Mouse (Mus musculus): ENCODE measurements around the gene Pnpo.

Gene Pnpo

DNA sequence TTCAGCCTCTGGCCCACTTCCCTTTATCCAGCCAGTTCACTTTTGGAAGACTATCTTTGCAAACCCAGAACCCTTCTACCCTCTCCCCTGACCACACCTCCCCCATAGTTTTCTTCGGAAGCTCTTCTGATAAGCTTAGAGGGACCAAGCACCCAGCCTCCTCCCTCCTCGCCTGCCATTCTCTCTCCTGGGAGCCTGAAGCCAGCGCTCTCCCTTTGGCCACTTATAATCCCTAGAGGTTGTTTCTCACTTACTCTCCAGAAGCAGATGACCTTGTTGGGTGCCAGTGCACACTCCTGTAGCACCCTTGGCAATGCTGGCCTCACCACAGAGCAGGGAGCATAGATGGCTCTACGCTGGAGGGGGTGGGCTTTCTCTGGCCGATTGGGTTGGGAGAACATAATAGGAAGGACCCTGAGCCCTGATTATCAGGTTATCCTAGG, 25.5 kb upstream of the Pnpo start:
- no peak for DNase-seq

DNA sequence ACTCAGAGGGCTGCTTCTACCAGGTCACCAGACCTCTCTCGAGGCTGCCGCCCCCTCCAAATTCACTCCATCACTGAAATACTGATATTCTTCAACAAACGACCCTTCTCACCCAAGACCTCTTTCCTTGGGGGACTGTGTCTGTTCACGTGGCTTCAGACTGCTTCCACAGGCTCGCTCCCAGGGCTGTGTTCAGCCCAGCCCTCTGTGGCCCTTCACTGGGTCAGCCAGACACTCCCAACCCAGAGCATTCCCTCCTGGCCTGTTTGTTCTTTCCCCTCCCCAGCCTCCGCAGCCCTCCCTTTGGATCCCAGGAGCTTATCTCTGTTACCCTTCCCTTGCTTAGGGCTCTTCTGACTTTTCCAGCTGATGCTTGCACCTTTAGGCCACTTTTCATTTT, 24.7 kb upstream of the Pnpo start:
- DNase-seq: no peak

DNA sequence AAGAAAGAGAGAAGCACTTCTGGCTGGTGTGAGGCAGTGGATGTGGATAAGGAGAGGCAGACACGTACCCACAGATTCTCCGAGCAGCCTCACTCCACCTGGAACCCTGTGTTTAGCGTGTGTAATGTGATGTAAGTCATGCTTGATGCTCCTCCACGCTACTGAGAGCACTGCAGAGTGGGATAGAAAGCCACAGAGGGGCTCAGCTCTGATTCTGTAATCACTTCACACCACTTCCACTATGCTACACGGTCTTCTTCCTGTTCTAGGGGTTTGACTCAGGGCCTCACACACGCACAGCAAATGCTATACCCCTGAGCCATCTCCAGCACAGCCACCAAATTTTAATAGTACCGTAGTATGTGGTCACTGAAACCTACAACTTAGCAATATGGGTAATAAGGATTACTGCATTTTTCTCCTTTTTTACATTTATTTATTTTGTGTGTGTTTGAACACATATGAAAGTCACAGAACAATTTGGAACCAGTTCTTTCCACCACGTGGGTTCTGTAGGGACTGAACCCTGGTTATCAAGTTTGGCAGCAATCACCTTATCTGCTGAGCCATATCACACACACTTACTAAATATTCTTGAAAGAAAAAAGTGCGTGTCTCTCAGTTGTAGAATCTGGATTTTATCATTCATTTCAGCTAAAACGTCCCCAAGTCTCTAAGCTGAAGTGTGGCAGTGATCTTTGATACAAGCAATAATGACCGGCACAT, 23.9 kb upstream of the Pnpo start:
- DNase-seq: peak in 1 of 2 experiments; percentile 22

DNA sequence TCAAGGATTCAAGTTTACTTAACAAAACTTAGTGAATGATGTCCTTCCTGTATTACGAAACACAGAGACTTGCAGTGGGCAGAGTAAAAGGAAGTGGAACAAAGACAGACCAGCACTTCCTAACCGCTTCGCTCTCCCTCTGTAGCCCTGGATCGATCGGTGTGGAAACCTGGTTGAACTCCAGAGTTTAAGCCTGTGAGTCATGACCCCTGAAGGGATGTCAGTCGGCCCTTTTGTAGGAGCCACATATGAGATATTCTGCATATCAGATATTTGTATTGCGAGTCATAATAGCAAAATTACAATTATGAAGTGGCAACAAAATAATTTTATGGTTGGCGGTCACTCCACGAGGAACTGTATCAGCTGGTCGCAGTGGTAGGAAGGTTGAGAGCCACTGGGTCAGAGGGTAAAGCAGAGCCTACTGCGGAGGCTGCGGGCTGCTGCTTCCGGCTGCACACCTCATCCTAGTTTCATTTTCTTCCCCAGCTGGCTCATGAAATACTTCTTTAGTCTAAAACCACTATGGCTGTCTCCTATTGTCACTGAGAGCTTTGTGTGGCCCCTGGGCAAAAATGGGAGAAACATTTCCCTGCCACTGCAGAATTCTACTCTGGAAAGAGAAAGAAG, 23.2 kb upstream of the Pnpo start:
- peak; percentile 56 to 64 for DNase-seq

DNA sequence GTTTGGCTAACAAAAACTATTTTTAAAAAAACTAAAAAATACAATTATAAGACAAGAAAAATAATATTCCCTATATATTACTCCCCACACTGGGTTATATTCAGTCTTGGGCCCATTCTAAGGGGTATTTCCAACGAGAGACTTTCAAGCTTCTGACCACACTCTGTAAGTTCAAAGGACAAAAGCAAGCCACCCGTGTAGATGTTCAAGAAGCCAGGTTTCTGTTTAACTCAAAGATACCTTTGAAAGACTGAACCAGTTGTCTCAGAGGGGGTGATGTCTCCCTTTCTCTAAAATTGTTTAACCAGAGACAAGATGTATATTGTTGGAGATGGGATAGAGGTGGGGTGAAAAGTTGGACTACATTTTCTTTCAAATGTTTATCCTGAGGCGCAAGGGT, 22.4 kb upstream of the Pnpo start:
- DNase-seq: no peak

DNA sequence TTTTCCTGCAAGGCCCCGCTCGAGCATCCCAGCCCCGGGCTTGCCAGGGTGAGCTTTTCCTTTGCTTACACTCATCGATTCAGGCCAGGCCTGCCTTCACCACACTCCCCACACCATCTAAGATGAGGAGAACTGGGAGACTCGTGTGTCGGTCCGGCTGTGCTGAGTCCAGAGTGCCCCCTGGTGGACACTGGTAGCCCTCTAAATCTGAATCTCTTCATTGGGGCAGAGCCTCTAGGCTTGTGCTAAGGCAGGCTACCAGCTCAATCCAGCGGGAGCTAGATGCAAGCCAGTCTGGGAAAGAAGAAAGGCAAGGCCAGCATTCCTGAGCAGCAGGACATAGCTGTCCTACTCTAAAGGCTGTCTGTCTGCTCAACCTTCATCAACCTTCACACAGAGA, 19.8 kb upstream of the Pnpo start:
- peak; percentile 82 to 85 for DNase-seq

DNA sequence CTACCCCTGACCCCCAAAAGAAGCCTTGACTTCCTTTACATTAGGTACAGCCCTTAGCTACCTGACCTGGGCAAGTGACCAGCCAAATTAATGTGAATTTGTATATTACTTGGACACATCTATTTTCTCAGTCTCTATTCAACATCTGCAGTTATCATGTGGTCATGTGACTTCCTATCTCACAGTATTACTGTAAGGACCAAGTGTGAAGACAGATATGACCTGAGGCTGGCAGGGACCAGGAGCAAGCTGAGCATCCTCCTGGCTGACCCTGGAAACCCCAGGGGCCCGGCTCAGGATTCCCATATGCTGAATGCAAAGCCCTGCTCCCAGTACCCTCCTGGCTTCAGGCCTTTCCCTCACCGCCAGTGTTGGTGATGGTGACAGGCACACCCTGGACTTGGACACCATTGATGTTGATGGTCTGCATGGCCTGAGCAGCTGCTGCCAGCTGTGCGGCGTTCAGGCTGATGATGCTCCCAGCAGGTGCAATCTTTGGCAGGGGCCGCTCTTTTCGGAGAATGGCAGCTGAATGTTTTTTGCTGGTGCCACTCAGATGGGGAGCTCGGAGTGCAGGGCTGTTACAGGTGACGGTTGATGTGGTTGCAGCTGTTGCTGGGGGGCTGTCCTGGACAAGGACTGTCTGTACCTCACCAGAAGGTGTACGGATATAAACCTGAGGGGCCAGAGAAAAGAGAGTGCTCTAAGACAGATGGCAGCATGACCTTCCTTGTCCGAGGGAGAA, 13.4 kb upstream of the Pnpo start:
- peak; percentile 57 to 77 for DNase-seq

DNA sequence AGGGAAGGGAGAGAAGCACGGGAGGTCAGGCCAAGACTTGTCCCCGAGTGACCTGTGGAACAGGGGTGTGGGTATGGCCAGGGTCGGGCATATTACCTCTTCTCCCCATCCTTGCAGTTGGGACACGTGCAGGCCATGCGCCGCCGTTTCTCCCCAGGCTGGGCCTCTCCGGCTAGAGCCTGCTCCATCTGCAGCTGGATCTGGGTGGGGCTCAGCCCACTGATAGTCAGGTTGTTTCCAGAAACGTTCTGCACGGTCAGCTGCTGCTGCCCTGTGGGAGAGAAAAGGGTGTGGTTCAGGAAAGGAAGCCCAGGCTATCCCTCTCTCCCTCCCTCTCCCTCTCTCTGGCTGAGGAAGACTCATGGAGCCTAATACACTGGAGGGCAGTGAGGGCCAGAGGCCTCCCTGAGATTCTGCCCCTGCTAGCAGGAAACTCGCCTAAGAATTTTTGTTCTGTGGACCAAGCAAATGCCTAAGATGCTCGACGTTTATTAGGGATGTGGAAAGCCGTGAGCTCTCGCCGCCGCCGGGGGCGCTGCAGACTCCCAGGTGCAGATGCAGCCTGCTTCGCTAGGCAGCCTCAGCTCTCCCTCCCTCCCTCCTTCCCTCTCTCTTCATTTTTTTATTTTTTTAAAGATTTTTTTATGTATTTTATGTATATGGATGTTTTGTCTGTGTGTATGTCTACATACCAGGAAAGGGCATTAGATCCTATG, 12.4 kb upstream of the Pnpo start:
- peak in 1 of 2 experiments; percentile 47 for DNase-seq

DNA sequence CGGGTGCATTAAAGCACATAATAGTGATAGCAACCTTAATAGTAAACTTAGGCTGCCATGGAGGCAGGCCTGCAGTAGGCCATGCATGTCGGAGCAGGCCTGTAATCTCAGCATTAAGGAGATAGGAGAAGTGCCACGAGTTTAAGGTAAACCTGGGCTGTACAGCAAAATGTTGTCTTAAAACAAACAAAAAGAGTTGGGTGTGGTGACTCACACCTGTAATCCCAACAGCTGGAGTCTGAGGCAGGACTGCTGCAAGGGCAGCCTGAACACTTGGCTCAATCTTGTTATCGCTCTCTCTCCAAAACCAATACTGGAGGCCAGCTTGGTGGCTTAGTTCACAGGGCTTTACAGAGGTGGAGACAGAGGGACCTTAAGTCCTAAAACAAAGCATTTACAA, 11.3 kb upstream of the Pnpo start:
- DNase-seq: no peak

DNA sequence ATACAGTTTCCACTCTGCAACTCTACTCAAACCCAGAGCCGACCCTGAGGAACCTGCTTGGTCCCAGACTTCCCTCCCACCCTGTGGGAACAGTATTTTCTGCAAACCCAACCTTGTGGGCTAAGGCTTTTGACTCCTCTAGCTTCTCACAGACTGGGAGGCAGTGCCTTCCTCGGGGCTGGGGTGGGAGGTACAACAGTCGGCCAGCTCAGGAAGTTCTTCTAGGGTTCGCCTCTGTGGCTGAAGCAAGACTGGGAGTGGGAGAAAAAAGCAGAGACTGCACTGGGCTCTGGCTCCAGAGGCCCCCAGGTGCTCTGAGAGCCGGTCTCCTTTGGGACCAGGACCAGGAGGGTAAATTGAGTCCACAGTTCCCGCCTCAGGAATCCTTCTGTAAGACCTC, 9.1 kb upstream of the Pnpo start:
- DNase-seq: peak; percentile 38 to 55

DNA sequence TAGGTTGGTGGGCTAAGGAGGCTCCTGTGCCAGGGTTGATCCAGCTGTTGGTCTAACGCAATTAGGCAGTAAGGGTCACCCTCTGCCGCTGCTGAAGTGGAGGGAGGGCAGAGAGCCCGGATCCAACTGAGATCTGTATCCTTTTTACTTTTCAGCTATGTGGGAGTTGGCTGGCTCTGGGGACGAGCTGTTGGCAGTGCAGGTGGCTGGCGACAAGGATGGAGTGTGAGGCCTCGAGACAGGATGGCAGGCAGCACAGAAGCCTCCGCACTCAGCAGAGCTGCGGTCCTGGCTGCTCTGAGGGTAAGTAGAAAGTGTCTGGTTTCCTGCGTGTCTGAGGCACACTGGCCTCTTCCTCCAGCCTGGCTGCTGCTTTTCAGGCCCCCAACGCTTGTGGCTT, 8.6 kb upstream of the Pnpo start:
- peak; percentile 35 to 59 for DNase-seq

DNA sequence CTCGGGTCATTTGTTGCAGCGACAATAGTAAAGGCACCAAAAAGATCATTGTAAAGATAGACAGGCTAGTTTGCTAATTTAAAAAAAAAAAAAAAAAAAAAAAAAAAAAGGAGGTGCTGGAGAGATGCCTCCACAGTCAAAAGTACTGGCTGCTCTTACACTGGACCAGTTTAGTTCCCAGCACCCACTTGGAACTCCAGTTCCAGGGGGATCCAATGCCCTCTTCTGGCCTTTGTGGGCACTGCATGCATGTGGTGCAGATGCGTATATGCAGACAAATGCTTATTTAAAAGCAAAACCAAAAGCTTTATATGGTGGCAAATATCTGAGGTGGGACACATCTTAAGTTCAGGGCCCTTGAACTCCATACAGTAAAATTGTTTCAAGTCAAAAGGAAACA, 7.0 kb upstream of the Pnpo start:
- peak in 1 of 2 experiments; percentile 35 for DNase-seq

DNA sequence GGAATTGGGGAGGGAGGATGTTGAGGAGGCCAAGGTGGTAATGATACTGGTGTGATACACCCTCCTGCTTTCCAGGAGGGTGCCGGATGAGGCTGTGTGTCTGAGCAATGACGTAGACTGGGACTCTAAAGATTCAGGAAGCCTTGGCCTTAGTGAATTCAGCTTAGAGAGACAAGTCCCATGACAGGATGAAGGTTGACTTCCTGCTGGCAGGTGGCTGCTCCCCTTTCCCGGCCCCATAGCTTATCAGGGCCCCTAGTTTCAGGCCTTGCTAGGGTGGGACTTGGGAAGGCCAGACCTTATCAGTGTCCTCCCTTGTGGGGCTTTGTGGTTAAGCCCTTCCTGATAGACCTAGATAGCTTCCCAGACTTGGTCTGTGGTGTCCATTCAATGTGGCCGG, 4.1 kb upstream of the Pnpo start:
- peak in 1 of 2 experiments; percentile 33 for DNase-seq

DNA sequence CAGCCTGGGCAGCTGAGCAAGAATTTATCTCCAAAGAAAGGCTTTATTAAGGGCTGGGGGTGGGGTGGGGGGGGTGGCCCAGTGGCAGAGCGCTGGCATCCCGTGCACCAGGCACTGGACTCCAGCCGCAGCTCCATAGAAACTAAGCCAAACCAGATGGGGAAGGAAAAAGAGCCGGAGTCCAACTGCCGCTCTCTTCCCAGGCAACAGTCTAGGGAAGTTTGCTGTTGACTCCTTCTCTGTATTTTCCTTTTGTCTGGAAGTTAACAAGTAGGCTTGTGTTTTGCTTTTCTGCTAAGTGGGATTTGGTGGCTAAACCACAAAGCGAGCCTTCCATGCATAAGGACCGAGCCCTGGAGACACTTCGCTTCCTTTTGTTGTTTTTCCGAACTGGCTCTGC, 2.7 kb upstream of the Pnpo start:
- DNase-seq: no peak

DNA sequence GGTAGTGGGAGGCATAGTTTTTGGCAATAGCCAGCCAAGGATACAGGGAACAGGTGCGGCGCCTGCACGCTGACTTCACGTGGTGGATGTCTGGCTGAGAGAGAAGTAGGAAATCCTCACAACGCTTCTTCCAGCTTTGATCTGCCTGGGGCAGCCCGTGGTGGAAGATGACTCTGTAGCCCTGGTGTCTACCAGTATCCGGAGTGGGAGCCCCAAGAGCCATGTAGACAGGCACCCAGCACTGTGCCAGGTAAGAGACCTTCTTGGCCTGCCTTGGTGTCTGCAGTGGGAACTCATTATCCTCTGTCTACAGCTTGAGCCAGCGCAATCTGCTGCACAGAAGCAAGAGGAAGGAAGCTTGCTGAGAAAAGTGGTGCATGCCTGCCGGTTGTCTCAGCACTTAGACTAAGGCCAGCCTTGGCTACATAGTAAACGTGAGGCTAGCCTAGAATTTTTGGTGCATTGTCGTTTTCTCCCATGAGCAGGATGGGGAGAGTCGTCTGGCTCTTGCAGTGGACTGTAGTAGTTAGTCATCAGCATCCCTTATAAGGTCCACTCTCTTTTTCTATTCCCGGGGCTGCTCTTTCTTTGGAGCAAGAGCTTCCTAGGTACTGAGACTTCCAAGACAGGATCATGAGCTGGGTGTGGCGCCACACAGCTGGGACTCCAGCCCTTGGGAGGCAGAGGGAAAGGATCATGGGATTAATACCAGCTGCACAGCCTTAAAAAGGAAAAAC, 1.2 kb upstream of the Pnpo start:
- peak in 1 of 2 experiments; percentile 34 for DNase-seq

DNA sequence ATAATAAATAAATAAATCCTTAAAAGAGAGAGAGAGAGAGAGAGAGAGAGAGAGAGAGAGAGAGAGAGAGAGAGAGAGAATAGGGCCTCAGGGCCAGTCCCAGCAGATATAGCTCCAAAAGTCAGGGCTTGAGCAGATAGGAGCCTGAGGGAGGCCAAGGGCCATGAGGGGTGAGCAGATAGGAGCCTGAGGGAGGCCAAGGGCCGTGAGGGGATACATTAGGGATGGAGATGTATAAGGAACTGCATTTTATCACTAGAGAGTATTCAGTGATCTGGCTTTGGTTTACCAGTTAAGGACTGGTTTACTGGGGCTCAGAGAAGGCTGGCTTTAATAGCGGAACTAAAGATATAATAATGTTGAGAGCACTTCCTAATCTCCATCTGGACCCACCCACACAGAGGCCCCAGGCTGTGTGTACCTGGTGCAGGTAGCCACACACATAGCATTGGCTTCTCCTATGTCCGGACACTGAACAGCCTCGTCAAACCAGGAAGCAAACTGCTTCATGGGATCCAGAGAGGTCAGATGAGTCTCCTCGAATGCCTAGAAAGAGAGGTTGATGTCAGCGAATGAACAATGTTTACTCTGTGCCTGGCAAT, 1.7 kb downstream of the Pnpo start:
- no peak for DNase-seq

DNA sequence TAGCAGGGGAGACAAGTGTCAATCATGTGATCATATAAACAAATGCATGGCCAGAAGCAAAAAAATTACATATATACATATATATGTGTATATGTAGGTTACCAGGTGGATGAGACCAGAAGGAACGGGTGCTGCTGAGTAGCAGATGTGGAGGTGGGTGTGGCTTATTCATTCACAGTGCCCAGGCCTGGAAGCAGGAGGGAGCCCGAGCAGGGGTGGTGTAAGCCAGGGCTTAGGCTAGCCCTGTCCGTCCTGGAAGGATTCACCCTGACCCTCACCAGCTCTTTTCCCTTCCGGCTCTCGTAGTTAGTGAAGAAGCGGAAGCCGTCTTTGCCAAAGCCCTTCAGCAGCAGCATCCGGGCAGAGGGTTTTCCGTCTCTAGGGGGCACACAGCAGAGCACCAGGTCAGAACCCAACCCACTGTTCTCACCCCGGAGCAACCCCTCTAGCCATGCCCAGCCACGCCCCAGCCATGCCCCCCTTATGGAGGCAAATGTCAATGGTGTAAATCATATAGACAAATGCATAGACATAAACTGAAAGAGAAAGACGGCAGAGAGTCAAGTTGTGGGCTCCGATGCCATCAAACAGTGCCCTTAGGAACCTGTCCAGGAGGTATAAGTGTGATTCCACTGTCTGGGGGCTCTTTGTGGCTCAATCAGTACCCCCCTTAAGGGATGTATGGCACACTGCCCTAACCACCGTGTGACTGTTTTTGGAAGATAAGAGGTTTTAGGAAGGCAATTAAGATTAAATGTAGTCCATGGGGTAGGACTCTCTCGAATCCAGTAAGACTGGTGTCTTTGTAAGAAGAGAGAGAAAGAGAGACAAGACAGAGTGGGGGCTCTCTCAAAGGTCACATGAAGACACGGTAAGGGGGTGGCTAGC, 3.0 kb downstream of the Pnpo start:
- DNase-seq: peak in 1 of 2 experiments; percentile 33

DNA sequence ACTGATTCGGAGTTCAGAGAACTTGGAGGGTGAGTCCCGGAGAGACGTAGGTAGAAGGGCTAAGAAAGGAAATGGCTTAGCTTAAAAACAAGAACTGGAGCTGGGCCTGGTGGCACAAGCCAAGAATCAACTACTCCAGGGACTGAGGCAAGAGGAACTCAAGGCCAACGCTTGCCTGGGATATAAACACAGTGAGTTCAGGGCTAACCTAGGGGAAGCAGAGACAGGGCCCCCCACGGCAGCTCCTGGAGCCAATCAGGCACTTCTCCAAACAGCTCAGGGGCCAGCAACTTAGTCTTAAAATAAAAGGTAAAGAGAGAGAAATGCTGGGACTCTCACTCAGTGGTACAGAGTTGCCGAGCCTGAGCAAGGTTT, 5.4 kb downstream of the Pnpo start:
- DNase-seq: no peak

DNA sequence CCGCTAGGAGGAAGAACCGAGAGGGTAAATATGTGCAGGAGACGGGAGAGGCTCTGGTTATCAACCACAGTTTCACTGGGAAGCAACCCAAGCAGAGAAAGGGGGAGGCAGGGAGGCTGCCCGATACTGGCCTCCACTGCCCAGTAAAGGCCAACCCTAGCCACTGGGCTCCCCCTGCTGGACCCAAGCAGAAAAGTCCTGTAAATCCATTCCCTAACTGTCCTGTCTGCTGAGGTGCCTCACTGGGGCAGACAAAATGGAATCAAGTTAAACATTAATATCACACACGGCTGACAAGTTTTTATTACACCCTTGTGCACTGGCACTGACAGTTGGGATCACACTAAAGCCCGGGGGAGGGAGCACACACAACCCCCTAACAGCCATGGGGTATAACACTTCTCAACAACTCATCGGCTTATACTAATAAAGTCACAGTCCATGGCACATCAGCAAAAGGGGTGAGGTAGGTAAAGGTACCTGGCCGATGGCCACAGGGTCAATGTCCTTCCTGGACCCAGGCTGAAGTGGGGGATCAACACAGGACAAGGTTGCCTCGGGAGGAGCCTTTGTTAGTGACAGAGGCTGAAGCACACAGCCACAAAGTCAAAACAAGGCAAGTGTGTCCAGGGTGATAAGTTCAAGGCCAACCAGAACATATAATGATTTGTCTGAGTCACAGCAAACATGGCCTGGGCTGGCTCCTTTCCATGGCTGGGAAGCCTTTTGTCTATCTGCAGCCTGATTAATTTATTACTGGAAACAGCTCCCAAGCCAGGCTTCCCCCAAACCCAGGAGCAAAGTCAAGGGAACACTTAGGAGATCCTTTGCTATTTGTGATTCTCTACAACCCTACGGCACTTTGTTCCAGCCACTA, 6.0 kb downstream of the Pnpo start:
- no peak for DNase-seq

Measured in thymus, postnatal 36 days (tissue).